Mouse (Mus musculus) liver, embryonic 13.5 days (tissue): ENCODE results near the gene Gprasp2. TPM values are rescaled to one million over a fixed set of nuclear protein-coding genes. Genes with fewer than 3 reads are reported as not detected.
"Not testable (repeated sequence)": the region's sequence is repeated elsewhere in the genome, so short reads cannot be mapped to it uniquely, and the experiment has no call there.

Experiments
- ATAC-seq: fragments of 200-750 bp; cut with Nextera tagmentation; 2 replicates; pipeline ENCODE4 v1.8.0; 2017; ENCODE audit warnings: low read depth, mild to moderate bottlenecking, moderate number of reproducible peaks, moderate library complexity
- DNase-seq: peaks from one replicate; pipeline ENCODE4 v3.0.0; 2022
- H3K27ac ChIP-seq: fragments of 300-500 bp; sonication (generic); 2 replicates; pipeline ENCODE4 v1.5.1; 2015; ENCODE audit warnings: moderate library complexity, mild to moderate bottlenecking, inconsistent platforms
- H3K27me3 ChIP-seq: fragments of 300-500 bp; sonication (generic); 2 replicates; pipeline ENCODE4 v1.6.1; 2015; ENCODE audit warnings: mild to moderate bottlenecking, inconsistent platforms
- H3K36me3 ChIP-seq: fragments of 300-500 bp; sonication (generic); 2 replicates; pipeline ENCODE4 v1.6.1; 2015; ENCODE audit warnings: mild to moderate bottlenecking, inconsistent platforms
- H3K4me1 ChIP-seq: fragments of 300-500 bp; sonication (generic); replicated peaks from 2 replicates; pipeline ENCODE4 v1.6.1; 2015; ENCODE audit warnings: inconsistent platforms
- H3K4me2 ChIP-seq: fragments of 300-500 bp; sonication (generic); 2 replicates; pipeline ENCODE4 v1.6.1; 2015; ENCODE audit warnings: inconsistent platforms, mild to moderate bottlenecking, moderate library complexity
- H3K4me3 ChIP-seq: fragments of 300-500 bp; sonication (generic); replicated peaks from 2 replicates; pipeline ENCODE4 v1.5.1; 2015; ENCODE audit warnings: mild to moderate bottlenecking, inconsistent platforms
- H3K9ac ChIP-seq: fragments of 300-500 bp; sonication (generic); 2 replicates; pipeline ENCODE4 v1.6.1; 2015; ENCODE audit warnings: mild to moderate bottlenecking, inconsistent platforms
- H3K9me3 ChIP-seq: fragments of 300-500 bp; sonication (generic); replicated peaks from 2 replicates; pipeline ENCODE4 v1.6.1; 2016; ENCODE audit warnings: inconsistent platforms
- WGBS: fragments of 180-500 bp; shearing (Covaris S2); methylation state at CpG from one replicate; pipeline ENCODE4 v1.1.7; 2015; ENCODE audit not compliant: insufficient replicate concordance; 5-methylcytosine and 5-hydroxymethylcytosine counted together
- polyA plus RNA-seq: library from polyadenylated mRNA; unstranded; fragments of >200 nt; fragmentation: Nextera tagmentation; extraction: Ambion mirVana; gene quantifications from 2 replicates; pipeline ENCODE4 v1.2.1, GENCODE M21; 2015

Gprasp2 gene
- polyA plus RNA-seq, 1 experiment from 2014 or later, result 1.4 TPM

GRCm38 (mm10) chrX:135839397-135840391 is 860 bp downstream of the Gprasp2 start:
- H3K4me2 ChIP-seq, result peak overlapping the region; percentile 63
- H3K4me1 ChIP-seq, H3K9me3 ChIP-seq, H3K27ac ChIP-seq, DNase-seq, H3K9ac ChIP-seq, H3K27me3 ChIP-seq, ATAC-seq, H3K36me3 ChIP-seq: not testable (repeated sequence)
- 18% methylated on average over 16 of the region's 17 CpGs for WGBS
- peak overlapping the region; percentile 37 for H3K4me3 ChIP-seq

DNA sequence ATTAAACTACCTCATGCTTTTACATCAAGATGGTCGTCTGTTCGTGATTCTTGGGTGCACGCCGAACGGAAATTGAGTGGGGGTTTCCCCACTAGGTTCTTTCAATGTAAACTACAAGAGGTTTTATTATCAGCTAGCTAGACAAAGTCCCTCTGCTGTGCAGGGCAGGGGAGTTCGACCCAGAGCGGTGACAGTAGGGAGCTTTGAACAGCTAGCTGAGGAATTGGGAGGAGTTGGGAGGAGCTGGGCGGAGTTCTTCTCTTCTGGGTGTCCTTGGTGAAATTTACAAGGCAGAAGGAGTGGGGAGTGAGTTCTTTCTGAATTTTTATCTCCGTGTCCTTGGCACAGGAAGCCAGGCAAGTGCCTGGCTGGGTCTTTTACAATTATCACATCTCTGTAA is 28.0 kb downstream of the Gprasp2 start:
- H3K36me3 ChIP-seq, ATAC-seq, H3K9ac ChIP-seq, H3K9me3 ChIP-seq, DNase-seq, H3K4me2 ChIP-seq, H3K4me3 ChIP-seq, H3K27me3 ChIP-seq, H3K4me1 ChIP-seq, H3K27ac ChIP-seq: not testable (repeated sequence)
- 71% methylated on average over 9 of the region's 9 CpGs for WGBS

DNA sequence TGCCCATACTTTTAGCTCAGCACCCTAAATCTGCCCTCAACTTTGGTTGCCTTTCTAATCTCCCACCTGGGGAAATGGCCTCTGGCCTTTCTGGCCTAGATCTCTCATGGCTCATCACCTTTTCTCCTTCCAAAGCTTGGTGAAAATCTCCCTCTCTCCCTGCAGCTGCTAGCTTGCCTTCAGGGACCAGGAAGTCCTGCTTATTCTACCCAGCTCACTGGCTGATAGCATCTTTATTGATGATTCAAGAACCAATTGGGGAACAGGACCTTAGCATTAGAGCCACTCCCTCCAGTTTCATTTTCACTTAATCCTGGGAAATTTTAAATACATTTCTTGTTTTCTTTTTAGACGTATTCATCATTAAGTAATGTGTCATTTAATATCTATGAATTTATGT is 37.8 kb downstream of the Gprasp2 start:
- Histone ChIP-seq H3K4me3 (no peak overlapping the region), H3K4me2 (no peak overlapping the region), H3K4me1 (no peaks in the 10 kb centered on the region), H3K27me3 (no peaks in the 10 kb centered on the region), H3K9me3 (no peaks in the 10 kb centered on the region), H3K36me3 (no peaks in the 10 kb centered on the region), H3K9ac (no peak overlapping the region), H3K27ac (no peak overlapping the region)
- WGBS, result 57% methylated on average over 1 of the region's 1 CpGs
- DNase-seq (no peak), ATAC-seq (no peak)

- no peaks in the 10 kb centered on the region for H3K9me3 ChIP-seq
- no peak overlapping the region for H3K4me3 ChIP-seq
- 44% methylated on average over 1 of the region's 1 CpGs for WGBS
- no peak overlapping the region for H3K27ac ChIP-seq
- H3K4me1 ChIP-seq, result no peaks in the 10 kb centered on the region
- no peak overlapping the region for H3K9ac ChIP-seq
- H3K36me3 ChIP-seq, result no peaks in the 10 kb centered on the region
- ATAC-seq (no peak), DNase-seq (no peak)
- H3K4me2 ChIP-seq, result no peak overlapping the region
- no peaks in the 10 kb centered on the region for H3K27me3 ChIP-seq
Measured at GRCm38 (mm10) chrX:135879626-135880025, 40.8 kb downstream of the Gprasp2 start.

DNA sequence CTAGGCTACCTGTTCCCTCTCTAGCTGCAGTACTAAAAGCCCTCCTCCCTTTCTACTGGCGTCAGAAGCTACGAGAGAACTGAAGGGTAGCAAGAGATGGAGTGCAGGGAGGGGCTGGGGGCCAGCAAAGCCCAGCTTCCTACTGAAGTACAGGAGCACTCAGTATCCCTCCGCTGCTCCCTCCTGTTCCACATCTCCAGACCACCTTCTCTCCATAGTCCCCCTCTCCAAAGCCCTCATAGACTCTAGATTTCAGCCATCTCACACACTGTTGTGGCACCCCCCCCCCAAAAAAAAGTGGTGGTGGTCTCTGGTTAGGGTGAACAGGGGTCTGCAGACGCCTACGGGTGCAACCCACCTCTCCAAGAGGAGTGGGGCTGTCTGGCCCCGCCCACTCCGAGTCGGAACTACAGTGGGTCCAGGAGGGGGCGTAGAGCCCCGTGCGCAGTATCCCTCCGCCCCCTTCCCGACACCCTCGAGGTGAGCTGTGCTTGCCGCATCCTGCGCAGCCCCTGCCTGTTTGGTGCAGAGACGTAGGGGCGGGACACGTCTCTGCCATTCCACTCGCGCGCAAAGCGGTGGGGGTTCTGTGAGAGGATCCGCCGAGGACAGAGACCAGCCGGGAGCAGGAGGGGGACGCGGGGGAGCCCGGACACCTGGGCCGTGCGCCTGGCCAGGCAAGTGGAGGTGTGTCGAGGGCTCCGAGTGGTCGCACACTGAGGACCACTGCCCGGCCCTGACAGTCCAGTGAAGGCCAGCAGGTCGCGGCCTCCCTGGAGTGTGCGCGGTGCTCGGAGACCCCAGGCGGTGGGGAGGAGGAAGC is 46.8 kb downstream of the Gprasp2 start:
- no peak overlapping the region for H3K27ac ChIP-seq

GRCm38 (mm10) chrX:135886234-135886585 is 47.4 kb downstream of the Gprasp2 start:
- Histone ChIP-seq H3K4me2 (peak overlapping the region; percentile 67), H3K9me3 (no peaks in the 10 kb centered on the region), H3K9ac (peak overlapping the region; percentile 72), H3K4me3 (peak overlapping the region; percentile 64), H3K4me1 (no peaks in the 10 kb centered on the region), H3K27ac (no peak overlapping the region), H3K36me3 (no peaks in the 10 kb centered on the region), H3K27me3 (no peaks in the 10 kb centered on the region)
- ATAC-seq, result peak; percentile 45; the same call in 1 of the 2 replicates
- 8% methylated on average over 7 of the region's 11 CpGs for WGBS
- no peak for DNase-seq

More for the DNA sequence above, 46.8 kb downstream of the Gprasp2 start:
- peak overlapping the region; percentile 72 for H3K9ac ChIP-seq
- no peaks in the 10 kb centered on the region for H3K9me3 ChIP-seq
- no peaks in the 10 kb centered on the region for H3K36me3 ChIP-seq
- ATAC-seq (peak; percentile 94), DNase-seq (peak; percentile 41)
- peak overlapping the region; percentile 64 for H3K4me3 ChIP-seq
- no peaks in the 10 kb centered on the region for H3K4me1 ChIP-seq
- 16% methylated on average over 40 of the region's 41 CpGs for WGBS
- H3K4me2 ChIP-seq, result peak overlapping the region; percentile 67
- H3K27me3 ChIP-seq, result no peaks in the 10 kb centered on the region

Other genes starting within 250 kb of the Gprasp2 start
- gene Nxf7, start 240.3 kb upstream of the Gprasp2 start, polyA plus RNA-seq, result 0.14 TPM in 1 of 2 replicates, not detected in the other
- gene Prame, start 211.3 kb upstream of the Gprasp2 start, polyA plus RNA-seq, result not detected in 2 replicates
- gene Tcp11x2, start 145.2 kb upstream of the Gprasp2 start, polyA plus RNA-seq, result not detected in 2 replicates
- gene Tmsb15a, start 113.8 kb upstream of the Gprasp2 start, polyA plus RNA-seq, result not detected in 2 replicates
- 3.5 and 3.8 TPM in 2 replicates for gene Armcx5, start 96.3 kb upstream of the Gprasp2 start, polyA plus RNA-seq
- gene Gprasp1, start 96.3 kb upstream of the Gprasp2 start, polyA plus RNA-seq, result 8.3 and 9.5 TPM in 2 replicates
- gene Bhlhb9, start 41.4 kb upstream of the Gprasp2 start, polyA plus RNA-seq, result 12.8 and 15.5 TPM in 2 replicates
- 25.8 and 28.8 TPM in 2 replicates for gene Arxes2, start 154.8 kb downstream of the Gprasp2 start, polyA plus RNA-seq
- gene Arxes1, start 194.3 kb downstream of the Gprasp2 start, polyA plus RNA-seq, result 13.1 and 17.0 TPM in 2 replicates
- gene Bex2, start 229.2 kb downstream of the Gprasp2 start, polyA plus RNA-seq, result 176 and 215 TPM in 2 replicates
- gene Nxf3, start 246.2 kb downstream of the Gprasp2 start, polyA plus RNA-seq, result 0.18 and 0.21 TPM in 2 replicates